Mouse (Mus musculus): ENCODE measurements around the gene Ugt1a6b. TPM values are rescaled to one million over a fixed set of nuclear protein-coding genes. Genes with fewer than 3 reads are reported as not detected.

The Ugt1a6b gene
- not detected in 2 replicates for polyA plus RNA-seq (2012; ENCODE audit: low replicate concordance)

GRCm38 (mm10) chr1:88103019-88103418 is at the start of gene Ugt1a6b:
Gene Ugt1a6b, plus strand, starts transcription at chr1:88103252.

GRCm38 (mm10) chr1:88055088-88055487 is 48.0 kb upstream of the Ugt1a6b start, which contains the start of gene Ugt1a10:
Gene Ugt1a10, plus strand, starts transcription at chr1:88055388.

GRCm38 (mm10) chr1:88070495-88070894 is 32.6 kb upstream of the Ugt1a6b start, which contains the start of gene Ugt1a9:
Gene Ugt1a9, plus strand, starts transcription at chr1:88070800.

GRCm38 (mm10) chr1:88087513-88087912 is 15.5 kb upstream of the Ugt1a6b start, which contains the start of gene Ugt1a8:
Gene Ugt1a8, plus strand, starts transcription at chr1:88087813.

GRCm38 (mm10) chr1:88094941-88095492 is 8.0 kb upstream of the Ugt1a6b start, which contains the start of gene Ugt1a7c:
Gene Ugt1a7c, plus strand, starts transcription at chr1:88095062.

GRCm38 (mm10) chr1:88134457-88135011 is 31.5 kb downstream of the Ugt1a6b start, which contains the start of gene Ugt1a6a:
Gene Ugt1a6a, plus strand, starts transcription at chr1:88134809.

GRCm38 (mm10) chr1:88165711-88166110 is 62.7 kb downstream of the Ugt1a6b start, which contains the start of gene Ugt1a5:
Gene Ugt1a5, plus strand, starts transcription at chr1:88166012.

GRCm38 (mm10) chr1:88200456-88200855 is 97.4 kb downstream of the Ugt1a6b start, which contains the start of gene Ugt1a2:
Gene Ugt1a2, plus strand, starts transcription at chr1:88200601.

GRCm38 (mm10) chr1:88205294-88205922 is 102.4 kb downstream of the Ugt1a6b start, which contains the start of gene Dnajb3:
Gene Dnajb3, minus strand, starts transcription at chr1:88205782.

GRCm38 (mm10) chr1:88211812-88212211 is 108.8 kb downstream of the Ugt1a6b start, which contains the start of gene Ugt1a1:
Gene Ugt1a1, plus strand, starts transcription at chr1:88211959.

GRCm38 (mm10) chr1:88226670-88227379 is 123.8 kb downstream of the Ugt1a6b start, which contains the start of gene Mroh2a:
Gene Mroh2a, plus strand, starts transcription at chr1:88226986.

Other genes starting within 250 kb of the Ugt1a6b start
- 9.5 and 13.2 TPM in 2 replicates for gene Dgkd, start 250.0 kb upstream of the Ugt1a6b start, polyA plus RNA-seq (2012; ENCODE audit: low replicate concordance)
- gene Usp40, start 94.7 kb upstream of the Ugt1a6b start, polyA plus RNA-seq (2012; ENCODE audit: low replicate concordance): 0.35 and 0.73 TPM in 2 replicates
- 0.50 TPM in 1 of 2 replicates, not detected in the other for gene Ugt1a10, start 47.9 kb upstream of the Ugt1a6b start, polyA plus RNA-seq (2012; ENCODE audit: low replicate concordance)
- not detected in 2 replicates for gene Ugt1a9, start 32.5 kb upstream of the Ugt1a6b start, polyA plus RNA-seq (2012; ENCODE audit: low replicate concordance)
- gene Ugt1a8, start 15.4 kb upstream of the Ugt1a6b start, polyA plus RNA-seq (2012; ENCODE audit: low replicate concordance): not detected in 2 replicates
- 0.88 TPM in 1 of 2 replicates, not detected in the other for gene Ugt1a7c, start 8.2 kb upstream of the Ugt1a6b start, polyA plus RNA-seq (2012; ENCODE audit: low replicate concordance)
- gene Ugt1a6a, start 31.6 kb downstream of the Ugt1a6b start, polyA plus RNA-seq (2012; ENCODE audit: low replicate concordance): 0.42 TPM in 1 of 2 replicates, not detected in the other
- gene Ugt1a5, start 62.8 kb downstream of the Ugt1a6b start, polyA plus RNA-seq (2012; ENCODE audit: low replicate concordance): not detected in 2 replicates
- gene Ugt1a2, start 97.3 kb downstream of the Ugt1a6b start, polyA plus RNA-seq (2012; ENCODE audit: low replicate concordance): not detected in 2 replicates
- 6.4 and 7.3 TPM in 2 replicates for gene Dnajb3, start 102.5 kb downstream of the Ugt1a6b start, polyA plus RNA-seq (2012; ENCODE audit: low replicate concordance)
- 0.21 TPM in 1 of 2 replicates, not detected in the other for gene Ugt1a1, start 108.7 kb downstream of the Ugt1a6b start, polyA plus RNA-seq (2012; ENCODE audit: low replicate concordance)
- 0.09 TPM in 1 of 2 replicates, not detected in the other for gene Mroh2a, start 123.7 kb downstream of the Ugt1a6b start, polyA plus RNA-seq (2012; ENCODE audit: low replicate concordance)
- 24.4 and 27.2 TPM in 2 replicates for gene Hjurp, start 174.4 kb downstream of the Ugt1a6b start, polyA plus RNA-seq (2012; ENCODE audit: low replicate concordance)
- not detected in 2 replicates for gene Trpm8, start 174.4 kb downstream of the Ugt1a6b start, polyA plus RNA-seq (2012; ENCODE audit: low replicate concordance)